Mouse (Mus musculus): Measurements from ENCODE around the gene Nppb. TPM values are rescaled to one million over a fixed set of nuclear protein-coding genes. Genes with fewer than 3 reads are reported as not detected.

Gene Nppb
- total RNA-seq, 4 experiments from 2014 or later: not detected

Other genes starting within 250 kb of the Nppb start
- 1 to 10 TPM; 1.9 to 2.6 (median 2.2) TPM for gene Zfp984, start 176.0 kb upstream of the Nppb start, total RNA-seq (2022)
- 10 to 100 TPM; 16.4 to 22.7 (median 17.9) TPM for gene Zfp933, start 137.4 kb upstream of the Nppb start, total RNA-seq (2022)
- 10 to 100 TPM; 12.8 to 22.9 (median 16.6) TPM for gene Miip, start 117.0 kb upstream of the Nppb start, total RNA-seq (2022)
- gene Fv1, start 116.8 kb upstream of the Nppb start, total RNA-seq (2022): 10 to 100 TPM in 2 of 4 experiments, 1 to 10 TPM in 2; 7.6 to 10.8 (median 9.9) TPM
- 100 to 1,000 TPM; 181 to 227 (median 209) TPM for gene Mfn2, start 81.1 kb upstream of the Nppb start, total RNA-seq (2022)
- gene Plod1, start 49.0 kb upstream of the Nppb start, total RNA-seq (2022): 10 to 100 TPM; 12.1 to 16.3 (median 14.1) TPM
- gene 2510039O18Rik, start 44.9 kb upstream of the Nppb start, total RNA-seq (2022): 10 to 100 TPM; 26.2 to 28.7 (median 27.5) TPM
- gene Nppa, start 14.9 kb downstream of the Nppb start, total RNA-seq (2022): under 1 TPM in 2 of 4 experiments, not detected in 2; 0.59 to 0.74 TPM
- 10 to 100 TPM; 92.3 to 94.8 (median 93.8) TPM for gene Clcn6, start 53.0 kb downstream of the Nppb start, total RNA-seq (2022)
- gene Mthfr, start 53.3 kb downstream of the Nppb start, total RNA-seq (2022): 10 to 100 TPM; 26.7 to 36.9 (median 31.1) TPM
- gene Agtrap, start 102.2 kb downstream of the Nppb start, total RNA-seq (2022): 10 to 100 TPM in 2 of 4 experiments, 1 to 10 TPM in 2; 9.1 to 13.5 (median 10.6) TPM
- gene Mad2l2, start 144.6 kb downstream of the Nppb start, total RNA-seq (2022): 10 to 100 TPM; 15.8 to 18.8 (median 16.4) TPM
- under 1 TPM; 0.23 to 0.38 (median 0.30) TPM for gene Draxin, start 144.9 kb downstream of the Nppb start, total RNA-seq (2022)
- 10 to 100 TPM; 30.7 to 39.0 (median 36.2) TPM for gene Fbxo6, start 166.4 kb downstream of the Nppb start, total RNA-seq (2022)
- gene Fbxo44, start 174.7 kb downstream of the Nppb start, total RNA-seq (2022): 100 to 1,000 TPM; 142 to 153 (median 149) TPM
- gene Fbxo2, start 174.8 kb downstream of the Nppb start, total RNA-seq (2022): 100 to 1,000 TPM; 109 to 123 (median 113) TPM